Mouse (Mus musculus) MEL (cell line): Measurements from ENCODE around the gene Grid2ip. TPM values are rescaled to one million over a fixed set of nuclear protein-coding genes. Genes with fewer than 3 reads are reported as not detected.

ENCODE experiments used
- DNase-seq: peaks from one replicate; pipeline ENCODE4 v3.0.0; 2011; ENCODE audit warnings: low read depth, low spot score
- H3K27ac ChIP-seq: 2 replicates; pipeline ENCODE4 v1.5.1; 2012; ENCODE audit warnings: low read depth, mild to moderate bottlenecking, control low read depth, low read length, moderate library complexity; ENCODE audit not compliant: control insufficient read depth
- H3K27me3 ChIP-seq, 2 experiments: fragments of 150-350 bp in 1 of 2; sonication (generic) in 1 of 2; 2 replicates each; pipeline ENCODE4 v1.6.1; 2012; ENCODE audit warnings: low read length in 2 of 2, mild to moderate bottlenecking in 2 of 2, improper control_type of control experiment in 1 of 2, moderate library complexity in 1 of 2; ENCODE audit not compliant: insufficient read depth in 2 of 2, control insufficient read depth in 1 of 2
- H3K36me3 ChIP-seq, 2 experiments: 2 replicates each; pipeline ENCODE4 v1.6.1; 2012 to 2014; ENCODE audit warnings: low read length in 2 of 2, improper control_type of control experiment in 1 of 2, inconsistent platforms in 1 of 2, mild to moderate bottlenecking in 1 of 2; ENCODE audit not compliant: insufficient read depth in 2 of 2, control insufficient read depth in 1 of 2
- H3K4me1 ChIP-seq, 2 experiments: fragments of 150-350 bp in 1 of 2; sonication (generic) in 1 of 2; 2 replicates each; pipeline ENCODE4 v1.6.1; 2012; ENCODE audit warnings: low read length in 2 of 2, improper control_type of control experiment in 1 of 2, mild to moderate bottlenecking in 1 of 2; ENCODE audit not compliant: insufficient read depth in 2 of 2, control insufficient read depth in 1 of 2
- H3K4me3 ChIP-seq, 2 experiments: fragments of 150-350 bp in 1 of 2; sonication (generic) in 1 of 2; 2 replicates each; pipeline ENCODE4 v1.5.1; 2012; ENCODE audit warnings: low read depth in 2 of 2, low read length in 2 of 2, mild to moderate bottlenecking in 2 of 2, moderate library complexity in 2 of 2, control low read depth in 1 of 2, improper control_type of control experiment in 1 of 2; ENCODE audit not compliant: control insufficient read depth in 1 of 2, insufficient read depth in 1 of 2
- H3K79me2 ChIP-seq: 2 replicates; pipeline ENCODE4 v1.6.1; 2012; ENCODE audit warnings: mild to moderate bottlenecking, low read length, moderate library complexity; ENCODE audit not compliant: control insufficient read depth, poor library complexity, insufficient read depth
- H3K9ac ChIP-seq: 2 replicates; pipeline ENCODE4 v1.6.1; 2012; ENCODE audit warnings: low read depth, mild to moderate bottlenecking, control low read depth, low read length, moderate library complexity; ENCODE audit not compliant: control insufficient read depth, poor library complexity, severe bottlenecking
- H3K9me3 ChIP-seq: fragments of 150-350 bp; sonication (generic); replicated peaks from 2 replicates; pipeline ENCODE4 v1.6.1; 2012; ENCODE audit warnings: mild to moderate bottlenecking, low read length, improper control_type of control experiment, moderate library complexity; ENCODE audit not compliant: insufficient read depth
- CTCF ChIP-seq, 3 experiments: IDR thresholded peaks in 2 of 3; conservative IDR thresholded peaks in 1 of 3; 2 replicates each; pipeline ENCODE4 v1.5.1; 2011 to 2012; ENCODE audit warnings: low read length in 3 of 3, low read depth in 2 of 3, mild to moderate bottlenecking in 2 of 3, improper control_type of control experiment in 1 of 3, inconsistent platforms in 1 of 3, mixed read lengths in 1 of 3, moderate library complexity in 1 of 3; ENCODE audit not compliant: control insufficient read depth in 1 of 3, insufficient read depth in 1 of 3, poor library complexity in 1 of 3, severe bottlenecking in 1 of 3
- E2F4 ChIP-seq: IDR thresholded peaks from 2 replicates; pipeline ENCODE4 v1.6.1; 2011; ENCODE audit warnings: low read depth, low read length, improper control_type of control experiment, borderline replicate concordance
- EP300 ChIP-seq, 2 experiments: IDR thresholded peaks; 2 replicates each; pipeline ENCODE4 v1.6.1; 2011; ENCODE audit warnings: improper control_type of control experiment in 2 of 2, low read length in 2 of 2, low read depth in 1 of 2, mild to moderate bottlenecking in 1 of 2
- GABPA ChIP-seq: IDR thresholded peaks from 2 replicates; pipeline ENCODE4 v1.6.1; 2012; ENCODE audit warnings: low read depth, mild to moderate bottlenecking, inconsistent platforms, low read length, improper control_type of control experiment, moderate library complexity
- GATA1 ChIP-seq: IDR thresholded peaks from 2 replicates; pipeline ENCODE4 v1.6.1; 2011; ENCODE audit warnings: low read depth, low read length, improper control_type of control experiment
- HCFC1 ChIP-seq: IDR thresholded peaks from 2 replicates; pipeline ENCODE4 v1.6.1; 2012; ENCODE audit warnings: low read depth, mild to moderate bottlenecking, inconsistent platforms, low read length, improper control_type of control experiment, moderate library complexity
- KAT2A ChIP-seq: conservative IDR thresholded peaks from 2 replicates; pipeline ENCODE4 v1.6.1; 2012; ENCODE audit warnings: low read depth, low read length, improper control_type of control experiment, inconsistent platforms
- MAX ChIP-seq: IDR thresholded peaks from 2 replicates; pipeline ENCODE4 v1.6.1; 2011; ENCODE audit warnings: low read length, improper control_type of control experiment
- MAZ ChIP-seq: IDR thresholded peaks from 2 replicates; pipeline ENCODE4 v1.6.1; 2012; ENCODE audit warnings: low read depth, mild to moderate bottlenecking, inconsistent platforms, low read length, improper control_type of control experiment
- MEF2A ChIP-seq: IDR thresholded peaks from 2 replicates; pipeline ENCODE4 v1.6.1; 2014; ENCODE audit warnings: low read depth, mild to moderate bottlenecking, inconsistent platforms, low read length, improper control_type of control experiment; ENCODE audit not compliant: poor library complexity, insufficient replicate concordance, severe bottlenecking; ENCODE audit errors: extremely low read depth
- MXI1 ChIP-seq: IDR thresholded peaks from 2 replicates; pipeline ENCODE4 v1.6.1; 2011; ENCODE audit warnings: mild to moderate bottlenecking, low read depth, low read length, improper control_type of control experiment
- MYB ChIP-seq: IDR thresholded peaks from 2 replicates; pipeline ENCODE4 v1.6.1; 2011; ENCODE audit warnings: mild to moderate bottlenecking, low read depth, low read length, improper control_type of control experiment
- MYC ChIP-seq: IDR thresholded peaks from 2 replicates; pipeline ENCODE4 v1.6.1; 2011; ENCODE audit warnings: low read depth, mild to moderate bottlenecking, low read length, improper control_type of control experiment, moderate library complexity
- NELFE ChIP-seq: IDR thresholded peaks from 2 replicates; pipeline ENCODE4 v1.6.1; 2011; ENCODE audit warnings: low read depth, low read length, improper control_type of control experiment
- NRF1 ChIP-seq: IDR thresholded peaks from 2 replicates; pipeline ENCODE4 v1.6.1; 2014; ENCODE audit warnings: low read depth, mild to moderate bottlenecking, inconsistent platforms, low read length, improper control_type of control experiment, moderate library complexity; ENCODE audit not compliant: poor library complexity, insufficient read depth, severe bottlenecking
- POLR2A ChIP-seq, 2 experiments: IDR thresholded peaks; 2 replicates each; pipeline ENCODE4 v1.6.1; 2011 to 2012; ENCODE audit warnings: low read length in 2 of 2, mild to moderate bottlenecking in 2 of 2, control low read depth in 1 of 2, improper control_type of control experiment in 1 of 2, low read depth in 1 of 2, moderate library complexity in 1 of 2; ENCODE audit not compliant: control insufficient read depth in 1 of 2, insufficient read depth in 1 of 2, poor library complexity in 1 of 2
- POLR2AphosphoS5 ChIP-seq: IDR thresholded peaks from 2 replicates; pipeline ENCODE4 v1.6.1; 2012; ENCODE audit warnings: low read depth, borderline replicate concordance, mild to moderate bottlenecking, inconsistent platforms, low read length, moderate library complexity, mixed read lengths
- RAD21 ChIP-seq: IDR thresholded peaks from 2 replicates; pipeline ENCODE4 v1.6.1; 2011; ENCODE audit warnings: mild to moderate bottlenecking, low read depth, low read length, improper control_type of control experiment
- SMC3 ChIP-seq: IDR thresholded peaks from 2 replicates; pipeline ENCODE4 v1.6.1; 2011; ENCODE audit warnings: low read depth, low read length, improper control_type of control experiment
- TAL1 ChIP-seq: IDR thresholded peaks from 2 replicates; pipeline ENCODE4 v1.6.1; 2012; ENCODE audit warnings: mild to moderate bottlenecking, inconsistent platforms, low read length, moderate library complexity, mixed read lengths
- TBP ChIP-seq: IDR thresholded peaks from 2 replicates; pipeline ENCODE4 v1.8.0; 2011; ENCODE audit warnings: low read depth, low read length, improper control_type of control experiment
- TCF12 ChIP-seq: IDR thresholded peaks from 2 replicates; pipeline ENCODE4 v1.6.1; 2014; ENCODE audit warnings: low read depth, mild to moderate bottlenecking, inconsistent platforms, low read length, improper control_type of control experiment, moderate library complexity
- UBTF ChIP-seq: IDR thresholded peaks from 2 replicates; pipeline ENCODE4 v1.6.1; 2012; ENCODE audit warnings: low read depth, mild to moderate bottlenecking, inconsistent platforms, low read length, improper control_type of control experiment, moderate library complexity, borderline replicate concordance; ENCODE audit not compliant: insufficient read depth
- USF1 ChIP-seq: IDR thresholded peaks from 2 replicates; pipeline ENCODE4 v1.6.1; 2014; ENCODE audit warnings: low read depth, mild to moderate bottlenecking, inconsistent platforms, low read length, improper control_type of control experiment, moderate library complexity
- ZC3H11A ChIP-seq: IDR thresholded peaks from 2 replicates; pipeline ENCODE4 v1.6.1; 2012; ENCODE audit warnings: low read depth, mild to moderate bottlenecking, inconsistent platforms, low read length, improper control_type of control experiment
- ZMIZ1 ChIP-seq: IDR thresholded peaks from 2 replicates; pipeline ENCODE4 v1.6.1; 2012; ENCODE audit warnings: low read depth, mild to moderate bottlenecking, inconsistent platforms, low read length, improper control_type of control experiment, moderate library complexity
- polyA plus RNA-seq, 2 experiments: library from polyadenylated mRNA; stranded (reverse) in 1 of 2; unstranded in 1 of 2; fragments of >175 nt in 1 of 2; fragments of >200 nt in 1 of 2; gene quantifications; 2 replicates each; pipeline versions ENCODE4 v1.2.1 to v1.2.4; 2012; ENCODE audit warnings: low replicate concordance in 2 of 2, low read depth in 1 of 2; ENCODE audit not compliant: insufficient read length in 2 of 2, insufficient read depth in 1 of 2, missing spikeins in 1 of 2
- total RNA-seq: library from RNA; depleted of rRNA; stranded (reverse); fragments of 300-350 nt; gene quantifications from 2 replicates; pipeline ENCODE4 v1.2.3, GENCODE M21; 2012

Grid2ip gene
- total and polyA plus RNA-seq, 3 experiments: not detected

- TF ChIP-seq MYC (peak; percentile 98), GATA1 (no peak), NELFE (no peak)
These were observed 66.9 kb downstream of the Grid2ip start (continued) for GRCm38 (mm10) chr5:143423899-143424519.

GRCm38 (mm10) chr5:143434421-143434820 is 77.3 kb downstream of the Grid2ip start:
- no peak overlapping the region for H3K9ac ChIP-seq
- H3K27ac ChIP-seq: no peak overlapping the region
- H3K27me3 ChIP-seq: no peaks in the 10 kb centered on the region
- no peak overlapping the region for H3K4me3 ChIP-seq
- TF ChIP-seq HCFC1: no peak
- TF ChIP-seq NELFE: no peak
- TF ChIP-seq CTCF (IDR thresholded peaks at IDR 0.05 in 2 of 3, conservative IDR thresholded peaks at IDR 0.05 in 1 of 3; ENCODE audit: control insufficient read depth in 1 of 3, insufficient read depth in 1 of 3, low read depth in 2 of 3, low read length in 3 of 3, poor library complexity in 1 of 3, severe bottlenecking in 1 of 3): peak; percentile 86 to 98 (median 93)
- no peak for TF ChIP-seq E2F4
- TF ChIP-seq USF1: no peak
- TF ChIP-seq SMC3: peak; percentile 89
- TF ChIP-seq TBP: no peak
- TF ChIP-seq TCF12: no peak
- no peak for TF ChIP-seq POLR2AphosphoS5
- TF ChIP-seq MEF2A: no peak
- TF ChIP-seq NRF1: no peak
- TF ChIP-seq POLR2A (IDR thresholded peaks at IDR 0.05; ENCODE audit: control insufficient read depth in 1 of 2, insufficient read depth in 1 of 2, low read depth in 1 of 2, low read length in 2 of 2, poor library complexity in 1 of 2): no peak
- TF ChIP-seq ZC3H11A: peak; percentile 93
- peak; percentile 98 for TF ChIP-seq RAD21
- 0 out of 2 replicates have a peak, but pooled peaks have one; percentile 16 for TF ChIP-seq MAZ
- no peaks in the 10 kb centered on the region for H3K79me2 ChIP-seq
- no peaks in the 10 kb centered on the region for H3K9me3 ChIP-seq
- no peaks in the 10 kb centered on the region for H3K4me1 ChIP-seq
- DNase-seq: peak; percentile 69
- no peaks in the 10 kb centered on the region for H3K36me3 ChIP-seq

GRCm38 (mm10) chr5:143441298-143441697 is 84.2 kb downstream of the Grid2ip start:
- Histone ChIP-seq H3K27me3 (no peaks in the 10 kb centered on the region), H3K9me3 (no peaks in the 10 kb centered on the region), H3K4me3 (no peak overlapping the region), H3K36me3 (no peaks in the 10 kb centered on the region), H3K9ac (no peak overlapping the region), H3K79me2 (no peaks in the 10 kb centered on the region), H3K4me1 (peaks cover 0 to 5% of the 10 kb centered on the region in 2 experiments; a peak in 2 of 4 replicates), H3K27ac (no peak overlapping the region)
- TF ChIP-seq ZMIZ1 (no peak), TBP (no peak), MAX (no peak), ZC3H11A (no peak), POLR2AphosphoS5 (no peak), MEF2A (no peak), GABPA (no peak), EP300 (IDR thresholded peaks at IDR 0.05; ENCODE audit: low read depth in 1 of 2, low read length in 2 of 2) (no peak), MYB (no peak), UBTF (no peak), POLR2A (IDR thresholded peaks at IDR 0.05; ENCODE audit: control insufficient read depth in 1 of 2, insufficient read depth in 1 of 2, low read depth in 1 of 2, low read length in 2 of 2, poor library complexity in 1 of 2) (no peak), KAT2A (no peak), SMC3 (no peak), USF1 (no peak), TAL1 (no peak), RAD21 (no peak), MXI1 (no peak)
- DNase-seq: no peak
